Mouse (Mus musculus): ENCODE measurements at regions not wholly inside any gene's neighbourhood (a gene's known extent, or its start where the extent isn't known, plus 50 kb on each side); places are given as distances from the start of the nearest gene placed in this dataset.

DNA sequence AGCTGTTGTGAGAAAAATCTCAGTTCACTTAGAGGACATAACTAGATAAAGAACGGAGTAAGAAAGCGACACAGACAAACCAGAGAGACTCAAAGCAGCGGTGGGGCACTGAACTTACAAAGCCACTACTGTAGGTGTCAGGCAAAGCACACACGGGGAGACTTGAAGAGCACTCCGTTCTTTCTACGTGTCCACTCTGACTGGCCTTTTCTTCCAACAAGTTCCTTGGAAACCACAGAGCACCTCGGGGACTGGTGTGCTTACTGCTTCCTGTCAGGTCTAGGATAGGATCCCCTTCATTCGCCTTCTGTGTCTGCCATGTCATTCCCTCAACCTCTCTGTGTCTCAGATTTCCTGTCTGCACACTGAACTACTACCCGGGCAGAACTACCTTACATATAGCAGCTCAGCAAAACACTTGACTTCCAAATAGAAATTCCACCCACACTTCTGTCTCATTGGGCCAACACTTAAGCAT, 71.9 kb upstream of the Hmcn1 start:
- H3K27ac ChIP-seq (ENCODE audit: control insufficient read depth, insufficient read depth, low read depth, low read length) = 0 out of 2 replicates have a peak overlapping the region, but pooled peaks have one; percentile 21
- peaks cover 2% of the 10 kb centered on the region; the same call in 1 of the 2 replicates for H3K4me1 ChIP-seq (ENCODE audit: control insufficient read depth, insufficient read depth, low read length)

DNA sequence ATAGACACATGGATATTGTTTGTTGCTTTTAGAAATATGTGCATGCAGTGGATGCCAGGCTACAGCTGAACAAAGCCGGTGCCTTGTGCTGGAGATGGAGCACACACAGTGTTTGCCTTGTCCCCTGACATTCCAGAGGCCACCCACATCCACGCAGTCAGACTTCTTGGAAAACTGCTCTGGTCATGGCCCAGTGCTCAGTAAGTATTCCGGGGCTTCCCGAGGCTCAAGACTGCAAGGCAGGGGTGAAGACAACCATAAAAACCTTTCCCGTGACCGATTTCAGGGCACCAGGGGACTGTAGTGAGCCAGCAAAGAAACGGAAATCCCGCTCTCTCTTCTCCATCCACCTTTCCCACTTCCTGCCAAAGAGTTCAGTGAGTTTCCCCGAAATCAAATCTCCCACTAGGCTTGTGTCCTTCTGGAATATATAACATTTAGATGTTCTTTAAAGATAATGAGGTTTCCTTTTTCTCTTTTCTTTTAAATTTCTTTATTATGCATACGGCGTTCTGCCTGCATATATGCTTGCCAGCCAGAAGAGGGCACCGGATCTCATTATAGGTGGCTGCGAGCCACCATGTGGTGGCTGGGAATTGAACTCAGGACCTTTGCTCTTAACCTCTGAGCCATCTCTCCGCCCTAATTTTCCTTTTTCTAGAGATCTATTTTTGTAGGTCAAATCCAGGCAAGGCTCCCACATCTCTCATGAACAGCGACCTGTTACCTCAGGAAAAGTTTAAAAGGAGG, 73.3 kb upstream of the Hmcn1 start:
- H3K4me1 ChIP-seq (ENCODE audit: control insufficient read depth, insufficient read depth, low read length) = peaks cover 2% of the 10 kb centered on the region; the same call in 1 of the 2 replicates
- H3K27me3 ChIP-seq (ENCODE audit: control insufficient read depth, insufficient read depth, low read length) = no peaks in the 10 kb centered on the region
- no peak overlapping the region for H3K4me3 ChIP-seq (ENCODE audit: control insufficient read depth, low read depth, low read length)
- no peak overlapping the region for H3K27ac ChIP-seq (ENCODE audit: control insufficient read depth, insufficient read depth, low read depth, low read length)
- H3K36me3 ChIP-seq (ENCODE audit: control insufficient read depth, insufficient read depth, low read length) = no peaks in the 10 kb centered on the region
- no peak for TF ChIP-seq POLR2A (IDR thresholded peaks at IDR 0.05; ENCODE audit: control insufficient read depth, low read depth, low read length)
- TF ChIP-seq CTCF (IDR thresholded peaks at IDR 0.05; ENCODE audit: control insufficient read depth, insufficient read depth, insufficient replicate concordance, low read depth, low read length) = no peak

More for the DNA sequence above, 71.9 kb upstream of the Hmcn1 start:
- TF ChIP-seq CTCF (IDR thresholded peaks at IDR 0.05; ENCODE audit: control insufficient read depth, insufficient read depth, insufficient replicate concordance, low read depth, low read length) = no peak
- no peak for TF ChIP-seq POLR2A (IDR thresholded peaks at IDR 0.05; ENCODE audit: control insufficient read depth, low read depth, low read length)
- Histone ChIP-seq H3K36me3 (ENCODE audit: control insufficient read depth, insufficient read depth, low read length) (no peaks in the 10 kb centered on the region), H3K27me3 (ENCODE audit: control insufficient read depth, insufficient read depth, low read length) (no peaks in the 10 kb centered on the region), H3K4me3 (ENCODE audit: control insufficient read depth, low read depth, low read length) (no peak overlapping the region)

- H3K27ac ChIP-seq (ENCODE audit: control insufficient read depth, insufficient read depth, low read depth, low read length) = no peak overlapping the region
- H3K27me3 ChIP-seq (ENCODE audit: control insufficient read depth, insufficient read depth, low read length) = no peaks in the 10 kb centered on the region
- no peak overlapping the region for H3K4me3 ChIP-seq (ENCODE audit: control insufficient read depth, low read depth, low read length)
- peaks cover 4% of the 10 kb centered on the region; the same call in 1 of the 2 replicates for H3K4me1 ChIP-seq (ENCODE audit: control insufficient read depth, insufficient read depth, low read length)
- TF ChIP-seq CTCF (IDR thresholded peaks at IDR 0.05; ENCODE audit: control insufficient read depth, insufficient read depth, insufficient replicate concordance, low read depth, low read length) = no peak
- no peak for TF ChIP-seq POLR2A (IDR thresholded peaks at IDR 0.05; ENCODE audit: control insufficient read depth, low read depth, low read length)
- H3K36me3 ChIP-seq (ENCODE audit: control insufficient read depth, insufficient read depth, low read length) = no peaks in the 10 kb centered on the region
Measured at GRCm38 (mm10) chr1:151074508-151075314, 81.5 kb upstream of the Hmcn1 start.

DNA sequence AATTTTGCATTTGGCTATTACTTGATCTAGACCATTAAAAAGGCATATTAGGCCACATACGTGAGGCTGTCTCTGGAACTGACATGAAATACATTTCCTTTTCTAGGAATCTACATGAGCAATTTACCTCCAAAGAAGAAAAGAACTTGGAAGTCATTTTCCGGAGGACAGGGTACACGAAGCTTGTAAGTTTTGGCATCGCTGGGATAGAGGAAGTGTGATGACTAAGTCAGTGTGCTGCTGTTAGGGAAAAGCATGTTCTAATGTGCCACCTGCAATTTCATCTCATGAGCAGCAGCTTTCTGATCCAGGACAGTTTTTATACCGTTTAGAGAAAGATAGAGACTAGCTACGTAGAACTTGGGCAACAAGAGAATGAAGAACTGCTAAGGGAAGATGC, 82.3 kb upstream of the Hmcn1 start:
- no peaks in the 10 kb centered on the region for H3K36me3 ChIP-seq (ENCODE audit: control insufficient read depth, insufficient read depth, low read length)
- TF ChIP-seq CTCF (IDR thresholded peaks at IDR 0.05; ENCODE audit: control insufficient read depth, insufficient read depth, insufficient replicate concordance, low read depth, low read length) = no peak
- no peak for TF ChIP-seq POLR2A (IDR thresholded peaks at IDR 0.05; ENCODE audit: control insufficient read depth, low read depth, low read length)

DNA sequence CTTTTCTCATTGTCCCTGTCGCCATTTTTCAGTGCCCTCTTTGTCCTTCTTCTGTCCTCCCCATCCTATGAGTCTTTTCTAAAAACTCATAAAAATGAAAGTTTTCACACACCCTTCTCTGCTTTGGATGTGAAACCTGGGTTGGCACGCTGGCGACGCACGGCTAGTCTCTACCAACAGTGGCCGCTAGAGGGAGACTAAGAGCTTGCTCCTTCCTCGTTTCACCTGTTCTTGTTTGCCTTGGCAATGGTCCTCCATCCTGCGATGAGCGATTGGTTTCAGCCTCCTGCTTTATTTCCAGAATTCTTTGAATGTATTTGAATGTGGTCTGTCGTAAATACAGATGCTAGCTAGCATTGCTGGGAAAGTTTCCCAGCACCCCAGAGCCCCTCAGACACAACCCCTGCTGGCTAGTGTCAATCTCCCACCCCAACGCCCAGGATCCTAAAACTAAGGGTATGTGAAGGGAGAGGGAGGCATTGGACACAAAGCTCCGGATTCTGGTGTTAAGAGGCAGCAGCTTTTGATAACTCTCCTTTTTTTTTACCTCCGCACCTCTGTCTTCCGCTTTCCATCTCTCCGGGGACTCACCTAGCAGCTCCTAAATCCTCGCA, 85.8 kb upstream of the Hmcn1 start:
- Histone ChIP-seq H3K4me3 (ENCODE audit: control insufficient read depth, low read depth, low read length) (no peak overlapping the region), H3K4me1 (ENCODE audit: control insufficient read depth, insufficient read depth, low read length) (peaks cover 4% of the 10 kb centered on the region; the same call in 1 of the 2 replicates), H3K27ac (ENCODE audit: control insufficient read depth, insufficient read depth, low read depth, low read length) (no peak overlapping the region), H3K27me3 (ENCODE audit: control insufficient read depth, insufficient read depth, low read length) (no peaks in the 10 kb centered on the region), H3K36me3 (ENCODE audit: control insufficient read depth, insufficient read depth, low read length) (no peaks in the 10 kb centered on the region)
- TF ChIP-seq POLR2A (IDR thresholded peaks at IDR 0.05; ENCODE audit: control insufficient read depth, low read depth, low read length) = no peak
- peak; percentile 98 for TF ChIP-seq CTCF (IDR thresholded peaks at IDR 0.05; ENCODE audit: control insufficient read depth, insufficient read depth, insufficient replicate concordance, low read depth, low read length)

More for the DNA sequence above, 82.3 kb upstream of the Hmcn1 start:
- H3K27ac ChIP-seq (ENCODE audit: control insufficient read depth, insufficient read depth, low read depth, low read length) = no peak overlapping the region
- peaks cover 4% of the 10 kb centered on the region; the same call in 1 of the 2 replicates for H3K4me1 ChIP-seq (ENCODE audit: control insufficient read depth, insufficient read depth, low read length)
- H3K4me3 ChIP-seq (ENCODE audit: control insufficient read depth, low read depth, low read length) = no peak overlapping the region
- no peaks in the 10 kb centered on the region for H3K27me3 ChIP-seq (ENCODE audit: control insufficient read depth, insufficient read depth, low read length)

- no peaks in the 10 kb centered on the region for H3K36me3 ChIP-seq (ENCODE audit: control insufficient read depth, insufficient read depth, low read length)
- H3K27ac ChIP-seq (ENCODE audit: control insufficient read depth, insufficient read depth, low read depth, low read length) = peak overlapping the region; percentile 61
- TF ChIP-seq CTCF (IDR thresholded peaks at IDR 0.05; ENCODE audit: control insufficient read depth, insufficient read depth, insufficient replicate concordance, low read depth, low read length) (no peak), POLR2A (IDR thresholded peaks at IDR 0.05; ENCODE audit: control insufficient read depth, low read depth, low read length) (no peak)
- peaks cover 4% of the 10 kb centered on the region; the same call in 1 of the 2 replicates for H3K4me1 ChIP-seq (ENCODE audit: control insufficient read depth, insufficient read depth, low read length)
- H3K4me3 ChIP-seq (ENCODE audit: control insufficient read depth, low read depth, low read length) = no peak overlapping the region
- no peaks in the 10 kb centered on the region for H3K27me3 ChIP-seq (ENCODE audit: control insufficient read depth, insufficient read depth, low read length)
Measured at GRCm38 (mm10) chr1:151079614-151080360, 86.6 kb upstream of the Hmcn1 start.
